Mouse (Mus musculus): ENCODE results near the gene Olfr994. TPM values are rescaled to one million over a fixed set of nuclear protein-coding genes. Genes with fewer than 3 reads are reported as not detected.

Olfr994 gene
- total RNA-seq (2014; rRNA removed) (not detected in 2 replicates), polyA plus RNA-seq (2012; rRNA removed) (not detected in 2 replicates)

- H3K27ac ChIP-seq (replicated peaks; ENCODE audit: insufficient read depth, low read depth, low read length), result no peak within 1 kb of the TSS
- H3K27me3 ChIP-seq (ENCODE audit: control insufficient read depth, insufficient read depth, low read length), result no peaks in the 10 kb centered on the region
- H3K4me3 ChIP-seq (ENCODE audit: insufficient read depth, low read depth, low read length), result no peak within 1 kb of the TSS
- TF ChIP-seq POLR2A (IDR thresholded peaks at IDR 0.05; ENCODE audit: extremely low read depth, insufficient read depth, low read length), result no peak
- TF ChIP-seq CTCF (IDR thresholded peaks at IDR 0.05; ENCODE audit: low read depth, low read length), result no peak
- no peaks in the 10 kb centered on the region for H3K4me1 ChIP-seq (ENCODE audit: control insufficient read depth, insufficient read depth, low read length)
- H3K9ac ChIP-seq (ENCODE audit: low read depth, low read length), result no peak within 1 kb of the TSS
- H3K79me2 ChIP-seq (ENCODE audit: control insufficient read depth, insufficient read depth, low read length), result no peaks in the 10 kb centered on the region
- no peaks in the 10 kb centered on the region for H3K36me3 ChIP-seq (ENCODE audit: control insufficient read depth, insufficient read depth, low read length)
- no peak for DNase-seq (ENCODE audit: extremely low read depth, low read depth, low spot score)
- WGBS, result 84% methylated on average over 3 of the region's 3 CpGs
Measured at GRCm38 (mm10) chr2:85436351-85436750, at the start of gene Olfr994. Gene Olfr994 (minus strand): TSS chr2:85436451.

- peak; percentile 3 for DNase-seq (ENCODE audit: extremely low read depth, low read depth, low spot score)
- Histone ChIP-seq H3K27ac (replicated peaks; ENCODE audit: insufficient read depth, low read depth, low read length) (no peak overlapping the region), H3K9ac (ENCODE audit: low read depth, low read length) (no peak overlapping the region), H3K4me3 (ENCODE audit: insufficient read depth, low read depth, low read length) (no peak overlapping the region), H3K4me1 (ENCODE audit: control insufficient read depth, insufficient read depth, low read length) (no peaks in the 10 kb centered on the region), H3K36me3 (ENCODE audit: control insufficient read depth, insufficient read depth, low read length) (no peaks in the 10 kb centered on the region), H3K79me2 (ENCODE audit: control insufficient read depth, insufficient read depth, low read length) (no peaks in the 10 kb centered on the region), H3K27me3 (ENCODE audit: control insufficient read depth, insufficient read depth, low read length) (no peaks in the 10 kb centered on the region)
- TF ChIP-seq CTCF (IDR thresholded peaks at IDR 0.05; ENCODE audit: low read depth, low read length) (no peak), POLR2A (IDR thresholded peaks at IDR 0.05; ENCODE audit: extremely low read depth, insufficient read depth, low read length) (no peak)
- WGBS, result 63% methylated on average over 3 of the region's 3 CpGs
Measured at GRCm38 (mm10) chr2:85466801-85467325, 30.6 kb upstream of the Olfr994 start.

DNA sequence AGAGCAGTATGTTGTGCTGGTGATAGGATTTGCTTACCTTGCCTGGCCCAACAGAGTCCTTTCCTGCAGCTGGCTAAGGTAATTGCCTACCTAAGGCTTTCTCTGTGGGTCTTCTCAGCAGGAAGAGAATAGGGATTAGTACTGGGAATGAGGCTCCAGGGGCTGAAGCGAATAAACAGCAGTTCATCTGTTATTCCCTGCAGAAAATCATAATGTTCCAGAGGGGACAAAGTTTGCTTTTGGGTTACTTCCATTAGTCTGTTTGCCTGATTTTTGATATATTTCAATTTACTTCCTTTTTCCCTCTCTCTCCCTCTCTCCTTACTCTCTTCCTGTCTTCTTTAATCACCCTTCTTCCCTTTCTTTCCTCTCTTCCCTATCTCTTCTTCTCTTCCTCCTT is 7.3 kb upstream of the Olfr994 start, which contains the start of gene Olfr995:
Olfr995 (minus strand) TSS at position 101 of the 400 bp plus-strand sequence.
- Histone ChIP-seq H3K9ac (ENCODE audit: low read depth, low read length) (no peak within 1 kb of the TSS), H3K27me3 (ENCODE audit: control insufficient read depth, insufficient read depth, low read length) (no peaks in the 10 kb centered on the region), H3K79me2 (ENCODE audit: control insufficient read depth, insufficient read depth, low read length) (no peaks in the 10 kb centered on the region), H3K4me1 (ENCODE audit: control insufficient read depth, insufficient read depth, low read length) (no peaks in the 10 kb centered on the region), H3K4me3 (ENCODE audit: insufficient read depth, low read depth, low read length) (no peak within 1 kb of the TSS), H3K27ac (replicated peaks; ENCODE audit: insufficient read depth, low read depth, low read length) (no peak within 1 kb of the TSS), H3K36me3 (ENCODE audit: control insufficient read depth, insufficient read depth, low read length) (no peaks in the 10 kb centered on the region)
- 19% methylated on average over 1 of the region's 1 CpGs for WGBS
- TF ChIP-seq POLR2A (IDR thresholded peaks at IDR 0.05; ENCODE audit: extremely low read depth, insufficient read depth, low read length) (no peak), CTCF (IDR thresholded peaks at IDR 0.05; ENCODE audit: low read depth, low read length) (no peak)
- no peak for DNase-seq (ENCODE audit: extremely low read depth, low read depth, low spot score)

DNA sequence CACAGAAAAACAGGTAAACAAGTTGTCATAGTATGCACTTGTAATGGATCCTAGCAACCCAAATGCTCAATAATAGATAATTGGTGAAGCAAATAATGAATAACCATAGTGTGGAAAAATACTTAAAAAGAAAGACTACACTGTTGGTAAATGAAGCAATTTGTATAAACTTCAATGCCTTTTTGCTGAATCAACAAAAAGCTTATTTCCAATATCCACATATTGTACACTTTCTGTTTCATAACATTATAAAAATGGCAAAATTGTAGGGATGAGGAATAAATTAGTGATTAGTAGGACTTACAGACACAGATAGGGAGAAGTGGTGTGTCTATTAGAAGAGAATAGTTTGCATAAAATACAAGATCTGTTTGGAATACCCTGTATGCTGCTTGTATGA is 6.3 kb upstream of the Olfr994 start:
- Histone ChIP-seq H3K79me2 (ENCODE audit: control insufficient read depth, insufficient read depth, low read length) (no peaks in the 10 kb centered on the region), H3K4me3 (ENCODE audit: insufficient read depth, low read depth, low read length) (no peak overlapping the region)

DNA sequence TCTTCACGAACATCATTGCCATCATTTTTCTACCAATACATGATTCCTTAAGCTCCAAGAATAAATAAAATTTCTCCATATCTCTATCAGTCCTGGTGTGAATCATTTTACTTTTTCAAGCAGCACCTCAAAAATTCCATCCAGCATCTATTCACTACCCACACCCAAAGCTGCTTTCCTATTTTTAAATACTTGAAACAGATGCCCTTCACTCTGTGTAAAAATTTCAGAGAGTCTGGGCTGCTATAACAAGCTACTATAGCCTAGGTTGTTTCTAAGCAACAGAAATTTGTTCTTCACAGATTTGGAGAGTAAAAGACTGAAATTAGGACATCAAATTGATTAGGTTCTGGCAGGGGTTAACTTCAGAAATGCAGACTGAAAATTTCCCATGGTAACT is 10.4 kb downstream of the Olfr994 start:
- no peak for TF ChIP-seq POLR2A (IDR thresholded peaks at IDR 0.05; ENCODE audit: extremely low read depth, insufficient read depth, low read length)
- Histone ChIP-seq H3K4me3 (ENCODE audit: insufficient read depth, low read depth, low read length) (no peak overlapping the region), H3K4me1 (ENCODE audit: control insufficient read depth, insufficient read depth, low read length) (no peaks in the 10 kb centered on the region), H3K27me3 (ENCODE audit: control insufficient read depth, insufficient read depth, low read length) (no peaks in the 10 kb centered on the region), H3K27ac (replicated peaks; ENCODE audit: insufficient read depth, low read depth, low read length) (no peak overlapping the region), H3K79me2 (ENCODE audit: control insufficient read depth, insufficient read depth, low read length) (no peaks in the 10 kb centered on the region), H3K9ac (ENCODE audit: low read depth, low read length) (no peak overlapping the region), H3K36me3 (ENCODE audit: control insufficient read depth, insufficient read depth, low read length) (no peaks in the 10 kb centered on the region)
- 74% methylated on average over 1 of the region's 1 CpGs for WGBS
- no peak for DNase-seq (ENCODE audit: extremely low read depth, low read depth, low spot score)

More for the DNA sequence above, 6.3 kb upstream of the Olfr994 start:
- no peaks in the 10 kb centered on the region for H3K27me3 ChIP-seq (ENCODE audit: control insufficient read depth, insufficient read depth, low read length)
- no peaks in the 10 kb centered on the region for H3K36me3 ChIP-seq (ENCODE audit: control insufficient read depth, insufficient read depth, low read length)
- no peaks in the 10 kb centered on the region for H3K4me1 ChIP-seq (ENCODE audit: control insufficient read depth, insufficient read depth, low read length)
- no peak overlapping the region for H3K9ac ChIP-seq (ENCODE audit: low read depth, low read length)
- no peak for DNase-seq (ENCODE audit: extremely low read depth, low read depth, low spot score)
- no peak for TF ChIP-seq CTCF (IDR thresholded peaks at IDR 0.05; ENCODE audit: low read depth, low read length)
- no peak for TF ChIP-seq POLR2A (IDR thresholded peaks at IDR 0.05; ENCODE audit: extremely low read depth, insufficient read depth, low read length)
- H3K27ac ChIP-seq (replicated peaks; ENCODE audit: insufficient read depth, low read depth, low read length), result no peak overlapping the region

- no peak for TF ChIP-seq CTCF (IDR thresholded peaks at IDR 0.05; ENCODE audit: low read depth, low read length)
- TF ChIP-seq POLR2A (IDR thresholded peaks at IDR 0.05; ENCODE audit: extremely low read depth, insufficient read depth, low read length), result no peak
- DNase-seq (ENCODE audit: extremely low read depth, low read depth, low spot score), result no peak
- no peaks in the 10 kb centered on the region for H3K4me1 ChIP-seq (ENCODE audit: control insufficient read depth, insufficient read depth, low read length)
- H3K9ac ChIP-seq (ENCODE audit: low read depth, low read length), result no peak within 1 kb of the TSS
- H3K79me2 ChIP-seq (ENCODE audit: control insufficient read depth, insufficient read depth, low read length), result no peaks in the 10 kb centered on the region
- H3K27me3 ChIP-seq (ENCODE audit: control insufficient read depth, insufficient read depth, low read length), result no peaks in the 10 kb centered on the region
- H3K27ac ChIP-seq (replicated peaks; ENCODE audit: insufficient read depth, low read depth, low read length), result no peak within 1 kb of the TSS
- H3K4me3 ChIP-seq (ENCODE audit: insufficient read depth, low read depth, low read length), result no peak within 1 kb of the TSS
- H3K36me3 ChIP-seq (ENCODE audit: control insufficient read depth, insufficient read depth, low read length), result no peaks in the 10 kb centered on the region
Measured at GRCm38 (mm10) chr2:85414777-85415176, 21.5 kb downstream of the Olfr994 start, which contains the start of gene Olfr993. Gene Olfr993 (minus strand): TSS chr2:85414877.

Data from liver, adult 2 months (tissue).